In the genomic region with DNA sequence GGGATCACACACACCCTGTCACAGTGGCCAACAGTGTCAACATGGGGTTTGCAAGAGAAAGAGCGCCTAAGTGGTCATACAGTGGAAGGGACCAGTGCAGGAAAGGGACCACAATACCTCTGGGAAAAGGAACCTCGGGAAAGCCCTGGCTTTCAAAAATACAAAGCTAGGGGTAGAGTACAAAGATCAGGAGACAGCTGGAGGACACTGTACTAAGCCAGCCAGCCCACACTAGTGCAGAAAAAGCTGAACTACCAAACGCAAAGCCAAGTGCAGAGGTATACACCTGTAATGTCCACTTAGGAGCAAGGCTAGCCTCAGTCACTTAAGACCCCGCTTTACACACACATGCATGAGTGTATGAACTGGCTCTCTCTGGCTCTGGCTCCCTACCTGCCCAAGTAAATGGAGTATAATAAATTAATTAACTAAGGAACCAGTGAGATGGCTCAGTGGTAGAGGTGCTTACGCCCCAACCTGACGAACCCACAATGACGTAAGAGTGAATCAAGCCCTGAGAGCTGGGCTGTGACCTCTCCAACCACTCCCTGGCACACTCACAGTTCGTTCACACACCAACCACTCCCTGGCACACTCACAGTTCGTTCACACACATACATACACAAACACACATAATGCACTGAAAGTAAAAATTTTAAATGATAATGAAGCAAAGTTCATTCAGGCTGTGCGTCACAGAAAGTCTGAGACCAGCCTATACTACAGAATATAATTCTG, we compare ENCODE assay signal across 30 mouse cellular contexts. TPM values are rescaled to one million over a fixed set of nuclear protein-coding genes. Genes with fewer than 3 reads are reported as not detected.
DNase-seq lines count a peak whose midpoint lies in the region; ATAC-seq and TF ChIP-seq lines count a peak whose summit lies in the region.
"Had no signal": no experiment of that assay in that cellular context is flagged by ENCODE, and none has a peak within 500 bp of the region (broad histone marks: within the 10 kb centered on the region; RNA-seq: fewer than 3 reads in every experiment).

No protein-coding gene starts in this region.

- no peaks in the 10 kb centered on the region for H3K4me1 ChIP-seq in liver, embryonic 15.5 days (replicated peaks)
- H3K4me1 ChIP-seq: embryonic facial prominence, embryonic 12.5 days; stomach, embryonic 15.5 days had no signal

- H3K27ac ChIP-seq in layer of hippocampus, adult 2 months: peak overlapping the region; percentile 25; the same call in 1 of the 2 replicates
- H3K27ac ChIP-seq in liver, embryonic 15.5 days (replicated peaks): no peak overlapping the region
- H3K27ac ChIP-seq: embryonic facial prominence, embryonic 12.5 days; forebrain, embryonic 15.5 days; gastrocnemius, adult 2 months; hindbrain, embryonic 13.5 days; limb, embryonic 12.5 days; liver, embryonic 14.5 days; midbrain, embryonic 12.5 days; stomach, embryonic 15.5 days had no signal

- no peaks in the 10 kb centered on the region for H3K27me3 ChIP-seq in liver, embryonic 15.5 days
- H3K27me3 ChIP-seq: embryonic facial prominence, embryonic 12.5 days; forebrain, embryonic 15.5 days; hindbrain, embryonic 13.5 days; limb, embryonic 12.5 days; megakaryocyte, embryonic 14.5 days; midbrain, embryonic 12.5 days; stomach, embryonic 15.5 days had no signal

- no peak overlapping the region for H3K4me2 ChIP-seq in liver, embryonic 15.5 days
- H3K4me2 ChIP-seq: embryonic facial prominence, embryonic 12.5 days; forebrain, embryonic 15.5 days; heart, embryonic 11.5 days; hindbrain, embryonic 13.5 days; limb, embryonic 12.5 days; midbrain, embryonic 12.5 days; stomach, embryonic 15.5 days had no signal

- no peak for TF ChIP-seq CTCF in layer of hippocampus, adult 2 months (conservative IDR thresholded peaks at IDR 0.05)

- peak; percentile 55 for DNase-seq in kidney, adult 9 months
- no peak for DNase-seq in kidney, postnatal 36 days
- DNase-seq in layer of hippocampus, adult 2 months (ENCODE audit: low spot score in 2 of 2): no peak
- DNase-seq in layer of hippocampus, postnatal 10 days (ENCODE audit: low spot score in 2 of 2): no peak
- DNase-seq in natural killer cell, adult 2 months (ENCODE audit: low spot score in 2 of 2): peak; percentile 54 to 76
- no peak for DNase-seq in T-cell, adult 2 months (ENCODE audit: low spot score)
- DNase-seq in right cerebral cortex, adult 2 months (ENCODE audit: low spot score in 2 of 2): no peak
- DNase-seq: adrenal gland, adult 8-10 months; B cell, adult 2 months; cerebellum, adult 9-10 months; cerebellum, postnatal 36 days; gastrocnemius, postnatal 36 days; heart, adult 18-20 months; heart, postnatal 36 days; layer of hippocampus, adult 9-11 months; lung, postnatal 4 days; right cerebral cortex, postnatal 14 days; thymus, postnatal 14 days had no signal

- H3K4me3 ChIP-seq in layer of hippocampus, adult 2 months: no peak overlapping the region
- H3K4me3 ChIP-seq in liver, embryonic 15.5 days (replicated peaks): no peak overlapping the region
- H3K4me3 ChIP-seq: embryonic facial prominence, embryonic 12.5 days; forebrain, embryonic 15.5 days; gastrocnemius, adult 2 months; hindbrain, embryonic 13.5 days; limb, embryonic 12.5 days; megakaryocyte, embryonic 14.5 days; midbrain, embryonic 12.5 days; myocyte; stomach, embryonic 15.5 days had no signal

- 0 out of 2 replicates have a peak, but pooled peaks have one; percentile 34 for ATAC-seq in liver, embryonic 15.5 days (ENCODE audit: insufficient read depth)
- ATAC-seq: forebrain, embryonic 15.5 days had no signal

- H3K36me3 ChIP-seq in liver, embryonic 15.5 days (replicated peaks): no peaks in the 10 kb centered on the region
- H3K36me3 ChIP-seq: embryonic facial prominence, embryonic 12.5 days; forebrain, embryonic 15.5 days; limb, embryonic 12.5 days; midbrain, embryonic 12.5 days; stomach, embryonic 15.5 days had no signal

- no peaks in the 10 kb centered on the region for H3K9me3 ChIP-seq in liver, embryonic 15.5 days (replicated peaks)
- H3K9me3 ChIP-seq: embryonic facial prominence, embryonic 12.5 days; forebrain, embryonic 15.5 days; hindbrain, embryonic 13.5 days; megakaryocyte, embryonic 14.5 days; midbrain, embryonic 12.5 days; stomach, embryonic 15.5 days had no signal

- 66% methylated on average over 10 of the region's 10 CpGs for WGBS in liver, embryonic 15.5 days (ENCODE audit: insufficient replicate concordance)

- H3K9ac ChIP-seq in liver, embryonic 15.5 days: no peak overlapping the region
- H3K9ac ChIP-seq: embryonic facial prominence, embryonic 12.5 days; forebrain, embryonic 15.5 days; hindbrain, embryonic 13.5 days; limb, embryonic 12.5 days; liver, embryonic 14.5 days; midbrain, embryonic 12.5 days; stomach, embryonic 15.5 days had no signal

RNA-seq across cellular contexts. Expression of gene Itpk1, which starts 39.1 kb away (rescaled TPM):
- 10 to 100 TPM; 66.6 to 76.8 TPM for total RNA-seq in layer of hippocampus, adult 2 months (2021)
- total RNA-seq in layer of hippocampus, postnatal 10 days (2021): 10 to 100 TPM; 49.4 to 52.8 TPM
- 4.0 and 5.2 TPM in 2 replicates for polyA plus RNA-seq in liver, embryonic 15.5 days (2015; fragmentation: Nextera tagmentation; extraction: Ambion mirVana)

Comparison
In these comparisons a context has a peak if more than half of its experiments do, and no peak if none do; other contexts are left out.
1. DNase-seq: peak in kidney, adult 9 months (single experiment) and natural killer cell, adult 2 months (2 of 2); none in kidney, postnatal 36 days (0 of 2), layer of hippocampus, adult 2 months (0 of 2), layer of hippocampus, postnatal 10 days (0 of 2), T-cell, adult 2 months (single experiment) and right cerebral cortex, adult 2 months (0 of 2).